Mouse (Mus musculus): ENCODE data around the gene Map4k3. TPM values are rescaled to one million over a fixed set of nuclear protein-coding genes. Genes with fewer than 3 reads are reported as not detected.

Gene Map4k3
- total and polyA plus RNA-seq, 3 experiments: 3.2 to 4.1 TPM; not detected in 1

- no peak for TF ChIP-seq CHD1 (IDR thresholded peaks at IDR 0.05; ENCODE audit: low read depth, low read length)
- TF ChIP-seq USF2 (IDR thresholded peaks at IDR 0.05; ENCODE audit: borderline replicate concordance in 1 of 2, insufficient read depth in 1 of 2, low read depth in 1 of 2, low read length in 2 of 2): no peak
- TF ChIP-seq ETS1 (IDR thresholded peaks at IDR 0.05; ENCODE audit: low read depth, low read length): no peak
- no peak for TF ChIP-seq USF1 (IDR thresholded peaks at IDR 0.05; ENCODE audit: low read depth, low read length)
- no peak for TF ChIP-seq ZNF384 (IDR thresholded peaks at IDR 0.05; ENCODE audit: low read depth, low read length)
- TF ChIP-seq MAFK (IDR thresholded peaks at IDR 0.05; ENCODE audit: borderline replicate concordance, low read depth, low read length): no peak
- no peak for TF ChIP-seq MAZ (IDR thresholded peaks at IDR 0.05; ENCODE audit: low read depth, low read length)
- TF ChIP-seq UBTF (IDR thresholded peaks at IDR 0.05; ENCODE audit: borderline replicate concordance, insufficient read depth, low read depth, low read length): no peak
- TF ChIP-seq MXI1 (IDR thresholded peaks at IDR 0.05; ENCODE audit: low read depth, low read length): no peak
- no peak for TF ChIP-seq NELFE (IDR thresholded peaks at IDR 0.05; ENCODE audit: low read depth, low read length)
- no peak for TF ChIP-seq E2F4 (IDR thresholded peaks at IDR 0.05; ENCODE audit: borderline replicate concordance, low read depth, low read length)
- TF ChIP-seq SMC3 (IDR thresholded peaks at IDR 0.05; ENCODE audit: low read depth, low read length): no peak
- no peak for TF ChIP-seq MYC (IDR thresholded peaks at IDR 0.05; ENCODE audit: low read depth, low read length)
- no peak for DNase-seq (ENCODE audit: low read depth, low spot score)
- H3K4me1 ChIP-seq (ENCODE audit: control insufficient read depth in 1 of 2, insufficient read depth in 2 of 2, low read length in 2 of 2): no peaks in the 10 kb centered on the region
- H3K36me3 ChIP-seq (ENCODE audit: control insufficient read depth in 1 of 2, insufficient read depth in 2 of 2, low read length in 2 of 2): no peaks in the 10 kb centered on the region
- H3K27me3 ChIP-seq (ENCODE audit: control insufficient read depth in 1 of 2, insufficient read depth in 2 of 2, low read length in 2 of 2): no peaks in the 10 kb centered on the region
- no peak overlapping the region for H3K4me3 ChIP-seq (ENCODE audit: control insufficient read depth in 1 of 2, insufficient read depth in 1 of 2, low read depth in 2 of 2, low read length in 2 of 2)
- H3K79me2 ChIP-seq (ENCODE audit: control insufficient read depth, insufficient read depth, low read length, poor library complexity): no peaks in the 10 kb centered on the region
- no peak overlapping the region for H3K27ac ChIP-seq (ENCODE audit: control insufficient read depth, low read depth, low read length)
- no peaks in the 10 kb centered on the region for H3K9me3 ChIP-seq (replicated peaks; ENCODE audit: insufficient read depth, low read length)
- no peak overlapping the region for H3K9ac ChIP-seq (ENCODE audit: control insufficient read depth, low read depth, low read length, poor library complexity, severe bottlenecking)
These were observed 50.1 kb downstream of the Map4k3 start for GRCm38 (mm10) chr17:80678190-80678589.

GRCm38 (mm10) chr17:80676859-80677535, 51.3 kb downstream of the Map4k3 start:
- H3K27me3 ChIP-seq (ENCODE audit: control insufficient read depth in 1 of 2, insufficient read depth in 2 of 2, low read length in 2 of 2): no peaks in the 10 kb centered on the region
- no peaks in the 10 kb centered on the region for H3K9me3 ChIP-seq (replicated peaks; ENCODE audit: insufficient read depth, low read length)
- H3K4me3 ChIP-seq (ENCODE audit: control insufficient read depth in 1 of 2, insufficient read depth in 1 of 2, low read depth in 2 of 2, low read length in 2 of 2): no peak overlapping the region
- no peak for TF ChIP-seq NRF1 (IDR thresholded peaks at IDR 0.05; ENCODE audit: insufficient read depth, low read depth, low read length, poor library complexity, severe bottlenecking)
- no peak for TF ChIP-seq MXI1 (IDR thresholded peaks at IDR 0.05; ENCODE audit: low read depth, low read length)
- no peak for TF ChIP-seq SIN3A (IDR thresholded peaks at IDR 0.05; ENCODE audit: low read length)
- TF ChIP-seq POLR2AphosphoS2 (IDR thresholded peaks at IDR 0.05; ENCODE audit: low read length): no peak
- no peak for TF ChIP-seq ZKSCAN1 (IDR thresholded peaks at IDR 0.05; ENCODE audit: low read depth, low read length)
- TF ChIP-seq TAL1 (IDR thresholded peaks at IDR 0.05; ENCODE audit: low read length): no peak
- no peak for TF ChIP-seq POLR2A (IDR thresholded peaks at IDR 0.05; ENCODE audit: control insufficient read depth in 1 of 2, insufficient read depth in 1 of 2, low read depth in 1 of 2, low read length in 2 of 2, poor library complexity in 1 of 2)
- TF ChIP-seq ETS1 (IDR thresholded peaks at IDR 0.05; ENCODE audit: low read depth, low read length): no peak
- no peak for TF ChIP-seq ZMIZ1 (IDR thresholded peaks at IDR 0.05; ENCODE audit: low read depth, low read length)
- no peak for TF ChIP-seq USF1 (IDR thresholded peaks at IDR 0.05; ENCODE audit: low read depth, low read length)
- H3K36me3 ChIP-seq (ENCODE audit: control insufficient read depth in 1 of 2, insufficient read depth in 2 of 2, low read length in 2 of 2): no peaks in the 10 kb centered on the region
- H3K4me1 ChIP-seq (ENCODE audit: control insufficient read depth in 1 of 2, insufficient read depth in 2 of 2, low read length in 2 of 2): no peaks in the 10 kb centered on the region
- no peak for DNase-seq (ENCODE audit: low read depth, low spot score)
- H3K79me2 ChIP-seq (ENCODE audit: control insufficient read depth, insufficient read depth, low read length, poor library complexity): no peaks in the 10 kb centered on the region
- H3K27ac ChIP-seq (ENCODE audit: control insufficient read depth, low read depth, low read length): no peak overlapping the region
- no peak overlapping the region for H3K9ac ChIP-seq (ENCODE audit: control insufficient read depth, low read depth, low read length, poor library complexity, severe bottlenecking)
